Mouse (Mus musculus): ENCODE data around the gene Il1r1. TPM values are rescaled to one million over a fixed set of nuclear protein-coding genes. Genes with fewer than 3 reads are reported as not detected.
"Not testable (repeated sequence)": the region's sequence is repeated elsewhere in the genome, so short reads cannot be mapped to it uniquely, and the experiment has no call there.

Gene Il1r1
- polyA plus RNA-seq, 1 experiment from 2014 or later, result 12.9 TPM

GRCm38 (mm10) chr1:40279182-40279743, 54.4 kb downstream of the Il1r1 start:
- peaks cover 3% of the 10 kb centered on the region; the same call in 1 of the 2 replicates for H3K36me3 ChIP-seq
- no peak overlapping the region for H3K4me3 ChIP-seq
- no peaks in the 10 kb centered on the region for H3K9me3 ChIP-seq
- H3K27me3 ChIP-seq (ENCODE audit: insufficient read depth, poor library complexity, severe bottlenecking), result no peaks in the 10 kb centered on the region
- peaks cover 8% of the 10 kb centered on the region; the same call in 1 of the 2 replicates for H3K4me1 ChIP-seq
- WGBS, result 85% methylated on average over 11 of the region's 11 CpGs
- no peak for DNase-seq (ENCODE audit: low spot score)
- no peak overlapping the region for H3K27ac ChIP-seq

- no peaks in the 10 kb centered on the region for H3K9me3 ChIP-seq
- 81% methylated on average over 4 of the region's 4 CpGs for WGBS
- no peaks in the 10 kb centered on the region for H3K27me3 ChIP-seq (ENCODE audit: insufficient read depth, poor library complexity, severe bottlenecking)
- peaks cover 6% of the 10 kb centered on the region; the same call in 1 of the 2 replicates for H3K4me1 ChIP-seq
- no peak overlapping the region for H3K4me3 ChIP-seq
- no peak overlapping the region for H3K27ac ChIP-seq
- H3K36me3 ChIP-seq, result peaks cover 3% of the 10 kb centered on the region; the same call in 1 of the 2 replicates
- no peak for DNase-seq (ENCODE audit: low spot score)
These were observed 57.1 kb downstream of the Il1r1 start for GRCm38 (mm10) chr1:40281950-40282349.

GRCm38 (mm10) chr1:40282394-40282793, 57.5 kb downstream of the Il1r1 start:
- no peak overlapping the region for H3K4me3 ChIP-seq
- no peak overlapping the region for H3K27ac ChIP-seq
- H3K4me1 ChIP-seq, result peaks cover 6% of the 10 kb centered on the region; the same call in 1 of the 2 replicates
- H3K36me3 ChIP-seq, result peaks cover 3% of the 10 kb centered on the region; the same call in 1 of the 2 replicates
- H3K27me3 ChIP-seq (ENCODE audit: insufficient read depth, poor library complexity, severe bottlenecking), result no peaks in the 10 kb centered on the region
- DNase-seq (ENCODE audit: low spot score), result no peak
- WGBS, result 77% methylated on average over 3 of the region's 3 CpGs
- no peaks in the 10 kb centered on the region for H3K9me3 ChIP-seq

- Histone ChIP-seq H3K9me3 (no peaks in the 10 kb centered on the region), H3K36me3 (peaks cover 3% of the 10 kb centered on the region; the same call in 1 of the 2 replicates), H3K27ac (peak overlapping the region; percentile 16; the same call in 1 of the 2 replicates), H3K4me3 (no peak overlapping the region), H3K27me3 (ENCODE audit: insufficient read depth, poor library complexity, severe bottlenecking) (no peaks in the 10 kb centered on the region), H3K4me1 (peaks cover 6% of the 10 kb centered on the region; the same call in 1 of the 2 replicates)
- DNase-seq (ENCODE audit: low spot score), result no peak
- WGBS, result 54% methylated on average over 5 of the region's 5 CpGs
These were observed 59.1 kb downstream of the Il1r1 start for GRCm38 (mm10) chr1:40283995-40284394.

GRCm38 (mm10) chr1:40290489-40291255, 65.8 kb downstream of the Il1r1 start:
- H3K27me3 ChIP-seq (ENCODE audit: insufficient read depth, poor library complexity, severe bottlenecking), result no peaks in the 10 kb centered on the region
- no peak for DNase-seq (ENCODE audit: low spot score)
- H3K4me1 ChIP-seq, result no peaks in the 10 kb centered on the region
- no peaks in the 10 kb centered on the region for H3K36me3 ChIP-seq
- WGBS, result 72% methylated on average over 12 of the region's 12 CpGs
- no peak overlapping the region for H3K27ac ChIP-seq
- H3K4me3 ChIP-seq, result no peak overlapping the region
- H3K9me3 ChIP-seq, result no peaks in the 10 kb centered on the region

- 93% methylated on average over 2 of the region's 2 CpGs for WGBS
- H3K27ac ChIP-seq, result no peak overlapping the region
- no peaks in the 10 kb centered on the region for H3K9me3 ChIP-seq
- H3K27me3 ChIP-seq (ENCODE audit: insufficient read depth, poor library complexity, severe bottlenecking), result no peaks in the 10 kb centered on the region
- H3K4me1 ChIP-seq, result no peaks in the 10 kb centered on the region
- H3K36me3 ChIP-seq, result no peaks in the 10 kb centered on the region
- no peak overlapping the region for H3K4me3 ChIP-seq
- no peak for DNase-seq (ENCODE audit: low spot score)
These were observed 67.4 kb downstream of the Il1r1 start for GRCm38 (mm10) chr1:40292231-40292630.

- no peak for DNase-seq (ENCODE audit: low spot score)
- H3K9me3 ChIP-seq, result no peaks in the 10 kb centered on the region
These were observed 69.0 kb downstream of the Il1r1 start for GRCm38 (mm10) chr1:40293891-40294290.

GRCm38 (mm10) chr1:40294824-40295223, 69.9 kb downstream of the Il1r1 start:
- H3K9me3 ChIP-seq, result no peaks in the 10 kb centered on the region
- WGBS, result 82% methylated on average over 9 of the region's 9 CpGs
- H3K36me3 ChIP-seq, result peaks cover 4% of the 10 kb centered on the region; the same call in 1 of the 2 replicates
- no peak for DNase-seq (ENCODE audit: low spot score)
- no peak overlapping the region for H3K4me3 ChIP-seq
- H3K4me1 ChIP-seq, result no peaks in the 10 kb centered on the region
- no peak overlapping the region for H3K27ac ChIP-seq
- no peaks in the 10 kb centered on the region for H3K27me3 ChIP-seq (ENCODE audit: insufficient read depth, poor library complexity, severe bottlenecking)

More at GRCm38 (mm10) chr1:40293891-40294290, 69.0 kb downstream of the Il1r1 start:
- H3K4me1 ChIP-seq, result no peaks in the 10 kb centered on the region
- no peak overlapping the region for H3K4me3 ChIP-seq
- no peak overlapping the region for H3K27ac ChIP-seq
- WGBS, result 92% methylated on average over 7 of the region's 7 CpGs
- H3K27me3 ChIP-seq (ENCODE audit: insufficient read depth, poor library complexity, severe bottlenecking), result no peaks in the 10 kb centered on the region
- H3K36me3 ChIP-seq, result no peaks in the 10 kb centered on the region

- Histone ChIP-seq H3K27ac (no peak overlapping the region), H3K9me3 (no peaks in the 10 kb centered on the region), H3K4me3 (no peak overlapping the region), H3K27me3 (ENCODE audit: insufficient read depth, poor library complexity, severe bottlenecking) (no peaks in the 10 kb centered on the region), H3K4me1 (no peaks in the 10 kb centered on the region), H3K36me3 (peaks cover 4% of the 10 kb centered on the region; the same call in 1 of the 2 replicates)
- no peak for DNase-seq (ENCODE audit: low spot score)
- WGBS, result 86% methylated on average over 2 of the region's 2 CpGs
These were observed 73.2 kb downstream of the Il1r1 start for GRCm38 (mm10) chr1:40298053-40298452.

- no peak overlapping the region for H3K4me3 ChIP-seq
- no peaks in the 10 kb centered on the region for H3K4me1 ChIP-seq
- H3K36me3 ChIP-seq, result peaks cover 4% of the 10 kb centered on the region; the same call in 1 of the 2 replicates
- WGBS, result 51% methylated on average over 7 of the region's 7 CpGs
- no peak overlapping the region for H3K27ac ChIP-seq
- no peaks in the 10 kb centered on the region for H3K27me3 ChIP-seq (ENCODE audit: insufficient read depth, poor library complexity, severe bottlenecking)
- DNase-seq (ENCODE audit: low spot score), result no peak
- H3K9me3 ChIP-seq, result no peaks in the 10 kb centered on the region
These were observed 78.4 kb downstream of the Il1r1 start for GRCm38 (mm10) chr1:40303179-40303866.

- H3K27ac ChIP-seq; H3K4me3 ChIP-seq; H3K4me1 ChIP-seq; H3K36me3 ChIP-seq; DNase-seq (ENCODE audit: low spot score); H3K27me3 ChIP-seq (ENCODE audit: insufficient read depth, poor library complexity, severe bottlenecking); H3K9me3 ChIP-seq: not testable (repeated sequence)
- 79% methylated on average over 4 of the region's 4 CpGs for WGBS
These were observed 79.4 kb downstream of the Il1r1 start for GRCm38 (mm10) chr1:40304321-40304720.

- WGBS, result 83% methylated on average over 2 of the region's 2 CpGs
- Histone ChIP-seq H3K27me3 (ENCODE audit: insufficient read depth, poor library complexity, severe bottlenecking) (no peaks in the 10 kb centered on the region), H3K4me1 (no peaks in the 10 kb centered on the region), H3K36me3 (no peaks in the 10 kb centered on the region), H3K27ac (no peak overlapping the region), H3K4me3 (no peak overlapping the region), H3K9me3 (no peaks in the 10 kb centered on the region)
- no peak for DNase-seq (ENCODE audit: low spot score)
These were observed 81.2 kb downstream of the Il1r1 start for GRCm38 (mm10) chr1:40306111-40306510.

- Histone ChIP-seq H3K4me3 (no peak overlapping the region), H3K4me1 (no peaks in the 10 kb centered on the region), H3K27me3 (ENCODE audit: insufficient read depth, poor library complexity, severe bottlenecking) (no peaks in the 10 kb centered on the region), H3K27ac (no peak overlapping the region), H3K36me3 (peaks cover 6% of the 10 kb centered on the region; the same call in 1 of the 2 replicates), H3K9me3 (no peaks in the 10 kb centered on the region)
- DNase-seq (ENCODE audit: low spot score), result no peak
- WGBS, result 73% methylated on average over 3 of the region's 3 CpGs
These were observed 86.2 kb downstream of the Il1r1 start for GRCm38 (mm10) chr1:40311123-40311522.
